Mouse (Mus musculus): ENCODE results near the gene Morn1.

Morn1 gene

DNA sequence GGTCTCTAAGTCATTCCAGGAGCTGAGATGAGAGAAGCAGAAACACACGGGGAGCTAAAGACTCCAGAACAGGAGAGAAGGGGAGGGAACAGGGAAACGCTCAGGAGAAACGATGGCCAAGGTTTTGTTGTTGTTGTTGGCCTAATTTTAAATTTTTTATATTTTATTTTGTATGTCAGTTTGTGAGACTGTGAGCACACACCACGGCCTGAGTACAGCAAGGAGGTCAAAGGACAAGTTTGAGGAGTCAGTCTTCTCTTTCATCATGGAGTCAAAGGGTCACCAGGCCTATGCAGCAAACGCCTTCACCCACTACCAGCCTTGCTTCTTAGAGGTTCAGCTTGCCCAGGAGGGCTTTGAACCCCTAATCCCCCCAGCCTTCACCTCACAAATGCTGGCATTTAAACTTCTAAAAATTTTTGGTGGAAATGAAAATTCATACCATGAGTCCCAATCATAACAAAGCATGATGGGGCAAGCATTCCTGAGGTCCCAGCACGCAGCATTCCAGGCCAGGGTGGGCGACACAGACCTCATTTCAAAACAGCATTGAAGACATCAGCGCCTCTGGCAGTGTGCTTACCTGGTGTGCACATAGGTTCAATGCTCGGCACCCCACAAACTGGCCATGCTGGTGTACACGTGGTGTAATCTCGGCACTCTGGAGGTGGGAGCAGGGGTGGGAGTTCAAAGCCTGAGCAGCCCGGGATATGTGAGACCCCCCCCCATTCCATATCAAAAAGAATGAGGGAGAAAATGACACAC lies 53.1 kb downstream of the Morn1 start:
- no peak for DNase-seq (ENCODE audit: low read depth, low spot score)

DNA sequence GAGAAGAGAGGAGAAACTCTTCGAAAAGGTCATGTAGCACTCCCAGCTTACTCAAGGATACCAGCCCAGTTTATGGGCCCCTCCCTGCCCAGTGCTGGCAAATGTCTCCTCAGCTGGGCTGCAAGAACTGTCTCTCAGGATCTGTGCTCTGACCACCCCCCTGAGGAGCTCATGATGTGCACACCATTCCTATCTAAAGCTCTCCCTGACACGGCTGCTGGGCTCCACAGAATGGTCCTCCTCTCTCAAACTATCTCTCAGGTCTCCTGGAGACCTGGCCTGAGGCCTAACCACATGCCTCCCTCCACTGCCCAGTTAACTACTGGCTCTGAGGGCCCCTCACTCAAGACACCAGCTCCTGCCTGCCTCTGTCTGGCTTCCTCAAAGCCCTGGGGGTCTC lies 53.8 kb downstream of the Morn1 start:
- DNase-seq (ENCODE audit: low read depth, low spot score): no peak

DNA sequence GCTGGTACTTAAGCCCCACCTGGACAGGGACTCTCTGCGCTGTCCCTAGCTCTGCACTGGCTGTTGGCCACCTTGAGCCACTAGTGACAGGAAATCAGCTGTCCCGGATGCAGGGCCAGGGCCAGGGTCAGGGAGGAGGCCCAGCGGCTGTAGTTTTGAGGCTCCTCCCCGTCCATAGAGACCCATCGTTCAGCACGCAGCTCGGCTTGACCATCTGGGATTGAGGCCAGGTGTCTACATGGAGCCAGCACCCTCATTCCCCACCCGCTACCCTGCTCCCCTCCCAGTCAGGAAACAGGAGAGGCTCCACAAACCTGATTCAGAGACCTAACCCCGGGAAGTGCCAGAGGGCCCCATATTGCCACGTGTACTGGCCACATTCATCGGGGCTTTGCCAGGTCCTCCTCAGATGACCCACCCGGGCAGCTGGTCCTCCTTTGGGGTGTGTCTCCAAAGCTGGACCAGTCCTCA lies 54.5 kb downstream of the Morn1 start:
- DNase-seq (ENCODE audit: low read depth, low spot score): no peak

DNA sequence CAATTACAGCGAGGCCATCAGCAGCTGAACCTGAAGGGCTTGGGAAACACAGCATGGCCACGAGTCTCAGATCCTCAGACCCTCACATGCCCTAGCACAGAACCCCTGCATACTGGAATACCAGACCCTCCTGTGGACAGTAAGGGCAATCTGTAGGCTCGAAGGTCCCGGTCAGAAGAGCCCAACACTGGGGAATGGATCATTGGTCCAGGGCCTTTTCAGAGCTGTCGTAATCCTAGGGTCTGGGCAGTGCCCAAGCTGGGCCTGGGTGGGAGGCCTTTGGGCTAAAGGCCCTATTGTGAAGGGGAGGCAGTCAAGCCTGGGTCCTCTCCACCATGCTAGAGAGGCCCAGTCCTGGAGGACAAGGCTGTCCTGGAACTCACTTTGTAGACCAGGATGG lies 56.5 kb downstream of the Morn1 start:
- DNase-seq (ENCODE audit: low read depth, low spot score): no peak

DNA sequence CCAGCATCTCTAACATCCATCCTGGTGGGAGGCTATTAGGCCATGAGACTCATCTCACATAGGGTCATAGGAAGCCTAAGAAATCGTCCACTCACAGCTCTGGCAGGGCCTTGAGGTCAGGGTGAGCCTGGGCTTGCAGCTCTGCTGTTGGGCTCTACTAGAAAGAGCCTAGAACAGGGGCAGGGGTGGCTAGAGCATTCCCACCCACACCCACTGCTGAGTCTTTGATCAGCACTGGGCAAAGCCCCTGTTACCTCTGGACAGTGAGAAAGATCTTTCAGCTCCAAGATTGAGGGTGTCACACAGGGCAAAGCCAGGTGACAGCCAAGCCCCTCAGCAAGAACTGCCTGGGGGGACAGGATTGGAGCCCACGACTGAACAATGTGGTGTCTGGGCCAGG lies 57.0 kb downstream of the Morn1 start:
- no peak for DNase-seq (ENCODE audit: low read depth, low spot score)

DNA sequence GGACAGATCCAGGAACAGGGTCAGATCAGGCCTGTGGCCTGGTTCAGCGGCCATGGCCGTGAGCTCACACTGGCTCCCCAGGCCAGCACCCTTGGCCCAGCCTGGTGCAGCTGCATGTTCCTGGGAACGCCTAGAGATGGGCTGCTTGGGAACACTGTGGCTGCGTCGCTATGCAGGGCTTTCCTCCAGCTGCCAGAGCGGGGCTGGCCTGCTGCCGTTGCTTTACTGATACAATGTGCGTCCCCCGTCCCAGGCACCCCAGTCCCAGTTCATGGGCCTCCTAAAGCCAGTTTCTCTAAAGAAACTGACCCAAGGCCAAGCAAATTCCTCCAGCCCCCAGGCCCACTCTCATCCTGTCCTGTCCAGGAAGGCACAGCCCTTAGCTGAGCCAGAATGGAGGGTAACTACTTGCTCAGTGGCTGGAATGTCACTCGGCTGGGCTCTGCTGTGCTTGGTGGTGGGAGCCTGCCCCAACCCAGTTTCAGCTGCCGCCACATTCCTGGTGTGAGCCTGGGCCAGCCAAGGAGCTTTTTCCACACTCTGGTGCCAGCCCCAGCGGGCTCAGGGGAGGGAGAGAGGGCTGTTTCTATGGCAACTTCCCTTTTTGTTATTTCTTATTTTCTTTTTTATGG lies 57.6 kb downstream of the Morn1 start:
- no peak for DNase-seq (ENCODE audit: low read depth, low spot score)

DNA sequence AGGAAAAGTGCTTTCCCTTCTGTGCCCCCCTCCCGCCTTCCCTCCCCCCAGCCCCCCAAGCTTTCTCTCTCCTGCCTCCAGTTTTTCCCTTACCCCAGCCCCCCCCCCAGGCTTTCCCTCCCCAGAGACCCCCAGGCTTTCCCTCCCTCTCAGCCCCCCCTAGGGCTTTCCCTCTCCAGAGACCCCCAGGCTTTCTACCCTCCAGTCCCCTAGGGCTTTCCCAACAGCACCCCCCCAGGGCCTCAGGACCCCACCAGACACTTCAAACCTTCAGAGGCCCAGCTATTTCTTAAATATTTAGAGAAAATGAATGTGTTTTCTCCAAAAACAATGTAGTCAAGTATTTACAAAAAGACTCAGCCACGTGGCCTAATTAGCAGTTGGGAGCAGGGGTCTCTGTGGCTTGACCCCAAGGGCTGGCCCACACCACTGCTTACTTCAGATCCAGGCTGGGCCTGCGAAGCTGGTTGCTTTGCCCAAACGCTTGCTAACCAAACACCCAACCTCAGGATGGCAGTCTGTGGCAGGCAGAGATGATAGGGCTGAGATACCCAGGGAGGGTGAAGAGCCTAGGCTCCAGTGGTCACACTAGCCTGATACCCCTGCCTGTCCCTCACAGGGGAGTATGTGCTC lies 58.3 kb downstream of the Morn1 start:
- no peak for DNase-seq (ENCODE audit: low read depth, low spot score)

DNA sequence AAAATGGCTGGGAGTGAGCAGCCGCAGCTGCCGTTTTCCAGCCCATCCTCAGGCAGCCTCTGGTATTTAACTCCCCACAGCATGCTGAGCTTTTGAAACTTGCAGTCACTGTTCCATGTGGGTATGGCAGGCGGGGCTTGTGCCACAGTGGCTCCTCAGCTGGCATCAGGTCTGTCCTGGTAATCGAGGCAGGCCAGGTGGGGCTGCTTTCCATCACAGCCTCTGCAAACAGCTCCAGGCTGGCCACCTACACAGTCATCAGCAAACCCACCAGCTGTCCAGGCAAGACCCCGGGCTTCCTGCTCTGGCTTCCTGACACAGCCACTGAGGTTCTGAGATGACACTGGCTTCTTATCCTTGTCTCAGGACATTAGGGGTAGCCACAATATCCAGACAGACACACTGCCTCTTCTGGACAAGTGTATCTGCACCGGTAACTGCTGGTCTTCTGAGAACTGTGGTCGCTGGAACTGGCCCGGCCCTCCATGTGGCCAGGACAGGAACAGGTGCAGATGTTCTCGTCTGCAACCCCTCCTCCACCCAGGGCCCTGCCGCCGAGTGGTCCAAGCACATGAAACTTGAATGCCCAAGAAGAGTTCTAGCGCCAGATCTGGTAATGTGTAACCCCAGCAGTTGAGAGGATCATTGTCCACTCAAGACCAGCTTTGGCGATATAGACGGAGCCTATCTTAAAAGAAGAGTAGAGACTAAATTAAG lies 59.9 kb downstream of the Morn1 start:
- no peak for DNase-seq (ENCODE audit: low read depth, low spot score)

DNA sequence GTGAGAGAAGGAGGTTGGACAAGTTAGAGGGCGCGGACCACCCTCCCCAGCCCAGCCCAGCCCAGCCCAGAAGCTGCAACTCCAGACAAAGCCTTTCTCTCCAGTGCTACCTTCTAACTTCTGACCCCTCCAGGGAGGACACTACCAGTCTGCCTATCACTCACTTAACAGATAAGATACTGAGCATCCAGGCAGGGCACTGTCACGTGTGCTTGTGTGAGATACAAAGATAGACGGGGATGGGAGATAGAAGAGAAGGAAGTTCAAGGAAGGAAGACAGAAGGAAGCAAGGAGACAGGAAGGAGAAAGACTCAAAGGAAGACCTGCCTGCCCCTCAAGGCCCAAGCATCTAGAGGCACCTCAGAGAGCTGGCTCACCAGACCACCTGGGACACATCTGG lies 62.1 kb downstream of the Morn1 start:
- DNase-seq (ENCODE audit: low read depth, low spot score): no peak

DNA sequence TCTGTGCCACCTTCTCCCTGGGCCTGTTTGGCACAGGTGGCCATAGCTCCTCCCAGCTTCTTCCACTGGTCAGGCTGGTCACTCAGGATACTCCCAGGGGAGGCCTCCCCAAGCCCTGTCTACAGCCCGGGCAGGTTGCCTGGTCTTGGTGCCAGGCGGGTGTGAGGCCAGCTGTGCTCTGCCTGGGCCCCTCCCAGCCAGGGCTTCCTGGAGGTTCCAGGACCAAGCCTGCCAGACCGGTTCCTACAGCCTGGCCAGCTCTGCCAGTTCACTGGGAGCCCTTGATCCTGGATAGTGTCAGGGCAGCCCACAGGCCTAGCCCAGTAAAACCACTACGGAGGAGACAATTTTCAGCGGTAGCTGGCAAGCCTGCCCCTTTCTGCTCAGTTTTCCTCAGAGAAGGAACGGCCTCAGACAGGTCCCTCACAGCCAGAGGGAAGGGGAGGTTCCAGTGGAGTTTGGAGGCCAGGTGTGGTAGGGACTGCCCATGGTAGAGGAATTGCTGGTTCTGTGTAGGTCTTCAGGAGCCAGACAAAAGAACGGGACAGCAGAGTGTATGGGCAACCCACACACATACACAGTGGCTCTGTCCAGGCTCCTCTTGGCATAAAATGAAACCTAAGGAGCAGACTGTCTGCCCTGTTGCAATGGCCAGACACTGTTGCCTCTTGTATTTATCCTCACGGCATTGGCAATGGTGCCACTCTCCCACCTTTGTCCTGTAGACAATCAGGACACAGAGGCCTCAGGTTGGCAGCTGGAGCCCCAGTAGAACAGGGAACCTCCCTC lies 62.7 kb downstream of the Morn1 start:
- no peak for DNase-seq (ENCODE audit: low read depth, low spot score)

DNA sequence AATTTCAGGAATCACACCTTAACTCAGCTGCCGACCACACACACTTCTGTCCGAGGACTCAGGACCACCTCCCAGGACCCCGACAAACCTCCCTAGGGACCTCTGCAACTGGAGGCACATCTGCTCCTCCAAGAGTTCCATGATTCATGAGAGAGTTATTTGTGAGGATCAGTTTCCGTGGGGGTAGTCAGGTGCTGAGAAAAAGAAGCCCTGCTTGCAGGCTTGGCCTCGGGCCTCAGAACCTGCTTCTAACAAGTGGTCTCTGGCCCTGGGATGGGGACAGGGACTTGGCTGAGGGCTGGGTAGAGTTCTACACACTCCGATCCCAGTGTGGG lies 63.5 kb downstream of the Morn1 start:
- DNase-seq (ENCODE audit: low read depth, low spot score): no peak

DNA sequence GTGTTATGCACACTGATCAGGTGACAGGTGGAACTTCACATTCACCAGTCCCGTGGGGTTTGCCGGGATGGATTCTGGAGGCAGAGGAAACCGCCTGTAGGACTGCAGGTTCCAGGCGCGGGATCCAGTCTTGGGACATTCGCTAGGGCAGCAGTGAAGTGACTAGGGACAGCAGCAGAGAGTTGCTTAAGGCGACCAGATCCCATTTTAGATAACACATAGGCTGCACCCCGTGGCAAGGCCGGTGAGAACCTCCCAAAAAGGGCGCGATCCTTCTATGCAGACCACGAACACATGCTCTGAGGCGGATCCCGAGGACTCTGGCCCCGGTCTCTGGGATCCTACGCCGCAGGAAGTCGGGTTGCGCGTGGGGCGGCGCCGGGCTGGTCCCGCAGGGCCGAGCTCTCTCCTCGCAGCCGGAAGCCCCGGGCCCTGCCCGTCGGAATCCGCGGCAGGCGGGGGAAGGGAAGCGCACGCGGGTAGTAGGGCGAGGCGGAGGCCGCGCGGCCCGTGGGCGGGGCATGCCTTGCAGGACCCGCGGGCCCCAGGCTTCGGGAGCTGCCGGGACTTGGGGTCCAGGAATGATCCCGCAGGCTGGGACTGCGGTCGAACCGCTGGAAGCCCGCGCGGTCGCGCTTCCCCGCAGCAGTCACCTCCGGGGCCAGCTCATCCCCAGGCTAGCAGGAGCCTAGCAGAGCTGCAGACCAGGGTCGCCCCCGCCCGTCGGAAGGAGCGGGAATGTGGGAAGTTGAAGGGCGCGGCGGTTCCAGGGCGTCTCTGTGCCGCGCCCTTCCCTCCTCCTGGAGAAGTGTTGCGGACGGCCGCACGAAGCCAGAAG lies 64.1 kb downstream of the Morn1 start:
- DNase-seq (ENCODE audit: low read depth, low spot score): no peak

DNA sequence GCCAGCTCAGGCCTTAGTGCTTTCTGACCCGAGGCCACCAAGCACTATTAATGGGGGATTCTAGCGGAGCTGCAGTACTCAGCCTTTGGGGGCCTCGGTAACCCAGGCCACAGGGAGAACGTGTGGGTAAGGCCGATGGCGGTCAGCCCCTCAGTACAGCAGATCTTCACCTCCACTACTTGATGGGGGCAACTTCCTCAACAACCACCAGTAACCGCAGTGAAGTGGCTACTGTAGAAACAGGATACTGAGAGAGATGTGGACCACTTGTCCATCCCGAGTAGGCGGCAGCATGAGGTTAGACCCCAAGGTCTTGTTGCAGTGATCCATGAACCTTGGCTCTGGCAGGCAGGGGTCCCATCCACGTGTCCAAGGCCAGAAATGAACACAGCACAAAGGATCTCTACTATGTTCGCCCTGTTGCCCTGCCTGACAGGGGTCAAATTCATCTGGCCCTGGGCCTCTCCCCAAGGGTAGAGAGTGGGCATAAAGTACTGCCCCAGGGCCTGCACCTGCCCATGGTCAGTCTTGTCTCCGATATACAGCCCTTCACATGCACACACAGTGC lies 64.9 kb downstream of the Morn1 start:
- no peak for DNase-seq (ENCODE audit: low read depth, low spot score)

DNA sequence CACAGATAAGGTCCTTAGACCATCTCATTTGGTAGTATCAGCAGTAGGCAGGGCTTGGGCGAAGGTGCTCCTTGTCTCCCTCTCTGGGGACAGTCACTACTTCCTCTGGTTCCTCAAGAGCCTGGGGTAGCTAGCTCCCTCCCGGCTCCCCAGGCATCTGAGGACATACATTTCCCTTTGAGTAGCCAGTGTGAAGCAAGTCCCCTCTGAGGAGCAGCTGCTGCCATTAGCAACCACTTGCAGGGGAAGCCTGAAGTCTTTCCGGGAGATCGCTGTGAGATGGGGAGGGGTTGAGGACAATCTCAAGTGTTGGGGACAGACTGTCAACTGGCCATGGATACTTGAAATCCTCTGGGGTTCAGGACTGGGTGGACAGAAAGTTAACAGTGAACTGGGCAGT lies 65.5 kb downstream of the Morn1 start:
- DNase-seq (ENCODE audit: low read depth, low spot score): no peak

DNA sequence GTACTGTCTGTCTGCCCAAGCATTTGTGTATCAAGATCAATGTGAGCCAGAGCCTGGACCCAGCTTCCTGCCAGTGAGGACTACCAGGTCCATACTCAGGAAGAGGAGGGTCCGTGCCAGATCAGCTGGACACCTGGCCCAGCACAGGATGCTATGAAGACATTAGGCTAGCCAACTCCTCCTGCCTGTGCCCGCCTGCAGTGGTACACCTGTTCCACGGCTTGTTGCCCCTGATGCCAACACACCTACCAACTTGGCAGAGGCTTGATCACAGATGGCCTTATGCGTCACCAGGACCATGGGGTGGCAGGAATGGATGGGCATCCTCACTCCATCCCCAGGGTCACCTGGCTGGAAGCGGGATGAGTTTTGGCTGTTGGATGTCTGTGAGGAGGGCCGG lies 66.1 kb downstream of the Morn1 start:
- DNase-seq (ENCODE audit: low read depth, low spot score): no peak

DNA sequence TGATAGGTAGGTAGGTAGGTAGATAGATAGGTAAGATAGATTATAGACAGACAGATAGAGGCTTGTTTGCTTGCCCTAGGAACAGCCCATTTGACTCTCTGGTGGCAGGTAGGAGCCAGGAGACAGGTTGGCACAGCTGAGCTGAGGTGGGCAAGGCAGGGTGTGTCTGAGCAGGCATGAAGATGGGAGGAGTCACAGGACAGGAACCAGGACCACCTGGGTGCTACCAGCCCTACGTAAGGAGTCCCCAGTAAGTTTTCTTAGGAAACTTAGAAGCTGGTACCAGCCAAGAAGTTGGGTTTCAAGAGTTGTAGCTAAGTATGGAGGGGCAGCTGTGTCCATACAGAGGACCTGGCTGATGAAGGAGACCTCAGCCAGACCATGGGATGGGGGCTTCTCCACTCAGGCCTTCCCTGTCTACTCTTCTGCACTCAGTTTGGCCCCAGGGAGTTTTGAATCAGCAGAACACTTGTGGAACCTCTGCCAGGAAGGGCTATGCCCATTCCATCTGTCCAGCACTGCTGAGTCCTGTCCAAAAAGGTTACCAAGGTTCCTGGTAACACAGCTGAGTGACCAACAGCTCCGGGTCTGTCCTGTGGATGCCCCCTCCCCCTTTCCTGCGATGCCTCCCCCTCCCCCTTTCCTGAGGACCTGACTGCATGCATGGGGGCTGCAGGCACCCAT lies 67.2 kb downstream of the Morn1 start:
- no peak for DNase-seq (ENCODE audit: low read depth, low spot score)

DNA sequence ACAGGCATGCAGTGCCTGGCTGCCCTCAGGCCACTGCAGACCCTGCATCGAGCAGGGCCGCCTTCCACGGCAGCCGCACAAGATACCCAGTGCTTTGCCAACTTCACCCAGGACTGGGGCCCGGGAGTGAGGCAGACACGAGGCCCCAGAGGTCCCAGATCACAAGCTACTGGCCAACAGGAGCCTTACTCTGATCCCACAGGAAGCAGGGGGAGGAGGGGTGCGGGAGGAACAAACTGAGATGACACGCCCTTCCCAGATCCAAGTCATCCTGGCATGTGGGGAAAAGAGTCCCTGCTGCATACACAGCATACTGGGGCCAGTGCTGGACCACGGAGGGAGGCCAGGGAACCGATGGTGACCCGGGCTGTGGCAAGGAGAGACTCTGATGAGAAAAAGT lies 68.6 kb downstream of the Morn1 start:
- DNase-seq (ENCODE audit: low read depth, low spot score): no peak

DNA sequence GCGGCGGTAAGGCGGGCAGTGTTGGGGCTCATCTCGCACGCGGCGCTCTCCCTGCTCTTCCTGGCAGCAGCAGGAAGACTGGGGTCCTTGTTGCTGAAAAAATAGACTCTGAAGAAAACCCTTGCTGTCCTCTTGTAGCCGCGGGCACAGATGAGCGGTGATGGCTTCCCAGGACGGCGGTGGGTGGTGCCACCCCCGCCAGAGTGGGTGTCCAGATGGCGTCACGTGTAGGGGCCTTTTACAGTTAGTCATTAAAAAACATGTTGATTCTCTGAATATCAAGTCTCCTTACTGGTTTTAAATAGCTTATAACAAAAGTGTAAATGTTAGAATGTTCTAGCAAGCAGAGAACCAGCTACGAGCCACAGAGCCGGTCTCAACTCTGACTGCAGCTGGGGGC lies 70.4 kb downstream of the Morn1 start:
- no peak for DNase-seq (ENCODE audit: low read depth, low spot score)

DNA sequence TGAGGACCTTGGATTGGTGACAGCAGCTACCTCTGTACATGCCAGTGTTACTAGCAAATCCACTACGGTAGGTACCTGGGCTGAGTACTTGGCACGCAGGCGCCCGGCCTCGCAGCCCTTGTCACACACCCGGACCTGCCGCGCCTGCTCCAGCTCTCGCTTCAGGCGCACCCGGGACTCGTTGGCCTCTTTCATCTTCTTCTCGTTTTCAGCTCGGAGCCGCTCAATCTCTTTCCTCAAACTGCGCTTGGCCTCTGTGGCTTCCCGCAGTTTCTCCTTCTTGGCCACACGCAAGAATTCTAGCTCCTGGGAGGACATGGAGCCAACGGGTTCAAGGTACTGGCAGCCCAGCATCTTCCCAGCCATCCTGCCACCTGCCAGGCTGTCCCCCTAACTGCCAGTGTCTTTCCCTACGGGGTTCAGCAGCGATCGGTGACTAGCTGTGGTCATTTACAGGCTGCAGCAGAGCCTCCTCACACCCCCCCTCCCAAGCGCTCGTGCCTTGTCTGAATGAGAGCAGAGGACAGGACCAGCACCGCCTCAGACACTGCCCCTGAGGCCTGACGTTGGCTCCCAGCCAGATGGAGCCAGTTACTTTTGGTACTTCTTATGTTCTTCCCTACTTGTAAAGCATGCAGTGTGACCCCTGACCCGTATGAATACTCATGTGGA lies 71.6 kb downstream of the Morn1 start:
- DNase-seq (ENCODE audit: low read depth, low spot score): no peak

Data from retina, adult 2 months (tissue).